Mouse (Mus musculus): ENCODE measurements at regions not wholly inside any gene's neighbourhood (a gene's known extent, or its start where the extent isn't known, plus 50 kb on each side); places are given as distances from the start of the nearest gene placed in this dataset.

- H3K9me3 ChIP-seq (replicated peaks; ENCODE audit: low read length), result no peaks in the 10 kb centered on the region
- TF ChIP-seq CTCF (IDR thresholded peaks at IDR 0.05; ENCODE audit: low read depth), result no peak
- no peak overlapping the region for H3K4me2 ChIP-seq (ENCODE audit: low read length)
- H3K27me3 ChIP-seq (ENCODE audit: insufficient read depth, low read length), result no peaks in the 10 kb centered on the region
- H3K9ac ChIP-seq (ENCODE audit: low read depth, low read length), result no peak overlapping the region
- no peak overlapping the region for H3K27ac ChIP-seq
- no peaks in the 10 kb centered on the region for H3K36me3 ChIP-seq (ENCODE audit: insufficient read depth, low read length)
- no peak for DNase-seq (ENCODE audit: low spot score)
- H3K4me3 ChIP-seq (replicated peaks; ENCODE audit: low read depth, low read length), result no peak overlapping the region
- no peaks in the 10 kb centered on the region for H3K4me1 ChIP-seq (replicated peaks; ENCODE audit: insufficient read depth, low read length)
- ATAC-seq (replicated peaks; ENCODE audit: low FRiP score, low read depth), result no peak
- WGBS, result 42% methylated on average over 1 of the region's 1 CpGs
Measured at GRCm38 (mm10) chr8:6186561-6186960, 1081.4 kb upstream of the Slc10a2 start.

GRCm38 (mm10) chr8:6179602-6180001, 1074.5 kb upstream of the Slc10a2 start:
- Histone ChIP-seq H3K36me3 (ENCODE audit: insufficient read depth, low read length) (no peaks in the 10 kb centered on the region), H3K9me3 (replicated peaks; ENCODE audit: low read length) (no peaks in the 10 kb centered on the region), H3K27me3 (ENCODE audit: insufficient read depth, low read length) (no peaks in the 10 kb centered on the region), H3K9ac (ENCODE audit: low read depth, low read length) (no peak overlapping the region), H3K4me2 (ENCODE audit: low read length) (no peak overlapping the region), H3K27ac (no peak overlapping the region), H3K4me1 (replicated peaks; ENCODE audit: insufficient read depth, low read length) (no peaks in the 10 kb centered on the region), H3K4me3 (replicated peaks; ENCODE audit: low read depth, low read length) (no peak overlapping the region)
- whole genome bisulfite sequencing, result 58% methylated on average over 3 of the region's 3 CpGs
- DNase-seq (ENCODE audit: low spot score) (no peak), ATAC-seq (replicated peaks; ENCODE audit: low FRiP score, low read depth) (no peak)
- no peak for TF ChIP-seq CTCF (IDR thresholded peaks at IDR 0.05; ENCODE audit: low read depth)

- Histone ChIP-seq H3K4me3 (replicated peaks; ENCODE audit: low read depth, low read length) (no peak overlapping the region), H3K36me3 (ENCODE audit: insufficient read depth, low read length) (no peaks in the 10 kb centered on the region), H3K27me3 (ENCODE audit: insufficient read depth, low read length) (no peaks in the 10 kb centered on the region), H3K9ac (ENCODE audit: low read depth, low read length) (no peak overlapping the region), H3K9me3 (replicated peaks; ENCODE audit: low read length) (no peaks in the 10 kb centered on the region), H3K4me2 (ENCODE audit: low read length) (no peak overlapping the region), H3K4me1 (replicated peaks; ENCODE audit: insufficient read depth, low read length) (no peaks in the 10 kb centered on the region), H3K27ac (no peak overlapping the region)
- TF ChIP-seq CTCF (IDR thresholded peaks at IDR 0.05; ENCODE audit: low read depth), result no peak
- ATAC-seq (replicated peaks; ENCODE audit: low FRiP score, low read depth) (no peak), DNase-seq (ENCODE audit: low spot score) (no peak)
Measured at GRCm38 (mm10) chr8:6166433-6166832, 1061.3 kb upstream of the Slc10a2 start.

- H3K4me2 ChIP-seq (ENCODE audit: low read length), result no peak overlapping the region
- H3K4me1 ChIP-seq (replicated peaks; ENCODE audit: insufficient read depth, low read length), result no peaks in the 10 kb centered on the region
- no peak overlapping the region for H3K9ac ChIP-seq (ENCODE audit: low read depth, low read length)
- TF ChIP-seq CTCF (IDR thresholded peaks at IDR 0.05; ENCODE audit: low read depth), result no peak
- DNase-seq (ENCODE audit: low spot score) (no peak), ATAC-seq (replicated peaks; ENCODE audit: low FRiP score, low read depth) (no peak)
- H3K27ac ChIP-seq, result no peak overlapping the region
- no peaks in the 10 kb centered on the region for H3K27me3 ChIP-seq (ENCODE audit: insufficient read depth, low read length)
- no peaks in the 10 kb centered on the region for H3K9me3 ChIP-seq (replicated peaks; ENCODE audit: low read length)
- H3K36me3 ChIP-seq (ENCODE audit: insufficient read depth, low read length), result no peaks in the 10 kb centered on the region
- 43% methylated on average over 3 of the region's 3 CpGs for WGBS
- no peak overlapping the region for H3K4me3 ChIP-seq (replicated peaks; ENCODE audit: low read depth, low read length)
Measured at GRCm38 (mm10) chr8:6165230-6165629, 1060.1 kb upstream of the Slc10a2 start.

GRCm38 (mm10) chr8:6164758-6165157, 1059.6 kb upstream of the Slc10a2 start:
- no peak for ATAC-seq (replicated peaks; ENCODE audit: low FRiP score, low read depth)
- no peak overlapping the region for H3K27ac ChIP-seq
- H3K36me3 ChIP-seq (ENCODE audit: insufficient read depth, low read length), result no peaks in the 10 kb centered on the region
- no peaks in the 10 kb centered on the region for H3K9me3 ChIP-seq (replicated peaks; ENCODE audit: low read length)
- H3K4me2 ChIP-seq (ENCODE audit: low read length), result no peak overlapping the region
- TF ChIP-seq CTCF (IDR thresholded peaks at IDR 0.05; ENCODE audit: low read depth), result no peak
- DNase-seq (ENCODE audit: low spot score), result peak; percentile 46
- H3K27me3 ChIP-seq (ENCODE audit: insufficient read depth, low read length), result no peaks in the 10 kb centered on the region
- 33% methylated on average over 1 of the region's 1 CpGs for WGBS
- H3K4me1 ChIP-seq (replicated peaks; ENCODE audit: insufficient read depth, low read length), result no peaks in the 10 kb centered on the region
- no peak overlapping the region for H3K9ac ChIP-seq (ENCODE audit: low read depth, low read length)
- H3K4me3 ChIP-seq (replicated peaks; ENCODE audit: low read depth, low read length), result no peak overlapping the region

GRCm38 (mm10) chr8:6144588-6144987, 1039.4 kb upstream of the Slc10a2 start:
- Histone ChIP-seq H3K27ac (no peak overlapping the region), H3K9me3 (replicated peaks; ENCODE audit: low read length) (no peaks in the 10 kb centered on the region), H3K4me2 (ENCODE audit: low read length) (no peak overlapping the region), H3K9ac (ENCODE audit: low read depth, low read length) (no peak overlapping the region), H3K36me3 (ENCODE audit: insufficient read depth, low read length) (no peaks in the 10 kb centered on the region), H3K27me3 (ENCODE audit: insufficient read depth, low read length) (no peaks in the 10 kb centered on the region), H3K4me3 (replicated peaks; ENCODE audit: low read depth, low read length) (no peak overlapping the region), H3K4me1 (replicated peaks; ENCODE audit: insufficient read depth, low read length) (no peaks in the 10 kb centered on the region)
- no peak for DNase-seq (ENCODE audit: low spot score)
- no peak for ATAC-seq (replicated peaks; ENCODE audit: low FRiP score, low read depth)
- 71% methylated on average over 4 of the region's 4 CpGs for WGBS
- TF ChIP-seq CTCF (IDR thresholded peaks at IDR 0.05; ENCODE audit: low read depth), result no peak

GRCm38 (mm10) chr8:6140090-6140489, 1034.9 kb upstream of the Slc10a2 start:
- Histone ChIP-seq H3K27ac (no peak overlapping the region), H3K9me3 (replicated peaks; ENCODE audit: low read length) (no peaks in the 10 kb centered on the region), H3K4me1 (replicated peaks; ENCODE audit: insufficient read depth, low read length) (no peaks in the 10 kb centered on the region), H3K4me3 (replicated peaks; ENCODE audit: low read depth, low read length) (no peak overlapping the region), H3K9ac (ENCODE audit: low read depth, low read length) (no peak overlapping the region), H3K4me2 (ENCODE audit: low read length) (no peak overlapping the region), H3K36me3 (ENCODE audit: insufficient read depth, low read length) (no peaks in the 10 kb centered on the region), H3K27me3 (ENCODE audit: insufficient read depth, low read length) (no peaks in the 10 kb centered on the region)
- ATAC-seq (replicated peaks; ENCODE audit: low FRiP score, low read depth) (no peak), DNase-seq (ENCODE audit: low spot score) (no peak)
- 84% methylated on average over 1 of the region's 1 CpGs for WGBS
- no peak for TF ChIP-seq CTCF (IDR thresholded peaks at IDR 0.05; ENCODE audit: low read depth)
